Mouse (Mus musculus) olfactory bulb, adult 2 months (tissue): ENCODE data around the gene Hpcal4.

Experiments used
- CTCF ChIP-seq: fragments of 200-500 bp; IDR thresholded peaks from 2 replicates; pipeline ENCODE4 v1.5.1; 2012; ENCODE audit warnings: low read depth, mild to moderate bottlenecking, low read length, moderate library complexity; ENCODE audit not compliant: insufficient read depth
- POLR2A ChIP-seq: fragments of 200-500 bp; IDR thresholded peaks from 2 replicates; pipeline ENCODE4 v1.6.1; 2012; ENCODE audit warnings: mild to moderate bottlenecking, low read depth, low read length, moderate library complexity; ENCODE audit not compliant: insufficient read depth

- TF ChIP-seq CTCF (no peak), POLR2A (no peak)
Observed at GRCm38 (mm10) chr4:123229166-123229565, 46.1 kb downstream of the Hpcal4 start.
